Mouse (Mus musculus) limb, embryonic 11.5 days (tissue): ENCODE measurements around the gene Mlc1. TPM values are rescaled to one million over a fixed set of nuclear protein-coding genes. Genes with fewer than 3 reads are reported as not detected.

ENCODE experiments used
- polyA plus RNA-seq: library from polyadenylated mRNA; unstranded; fragments of >200 nt; fragmentation: Nextera tagmentation; extraction: Ambion mirVana; gene quantifications from 2 replicates; pipeline ENCODE4 v1.2.1, GENCODE M21; 2014

The Mlc1 gene
- polyA plus RNA-seq, 1 experiment from 2014 or later: not detected

Other genes starting within 250 kb of the Mlc1 start
- 30.4 and 30.9 TPM in 2 replicates for gene Brd1, start 244.8 kb downstream of the Mlc1 start, polyA plus RNA-seq
- 34.8 and 35.1 TPM in 2 replicates for gene Zbed4, start 227.3 kb downstream of the Mlc1 start, polyA plus RNA-seq
- gene Alg12, start 159.7 kb downstream of the Mlc1 start, polyA plus RNA-seq: 11.5 and 12.0 TPM in 2 replicates
- gene Creld2, start 159.4 kb downstream of the Mlc1 start, polyA plus RNA-seq: 94.3 and 94.9 TPM in 2 replicates
- gene Pim3, start 116.8 kb downstream of the Mlc1 start, polyA plus RNA-seq: 34.5 and 43.9 TPM in 2 replicates
- gene Ttll8, start 24.6 kb downstream of the Mlc1 start, polyA plus RNA-seq: not detected in 2 replicates
- not detected in 2 replicates for gene Mov10l1, start 3.9 kb upstream of the Mlc1 start, polyA plus RNA-seq
- gene Panx2, start 80.7 kb upstream of the Mlc1 start, polyA plus RNA-seq: 0.20 and 0.37 TPM in 2 replicates
- 46.9 and 49.0 TPM in 2 replicates for gene Trabd, start 96.1 kb upstream of the Mlc1 start, polyA plus RNA-seq
- gene Selenoo, start 110.1 kb upstream of the Mlc1 start, polyA plus RNA-seq: 15.4 and 16.9 TPM in 2 replicates
- gene Tubgcp6, start 144.1 kb upstream of the Mlc1 start, polyA plus RNA-seq: 22.6 and 23.5 TPM in 2 replicates
- gene Hdac10, start 149.7 kb upstream of the Mlc1 start, polyA plus RNA-seq: 9.1 and 9.8 TPM in 2 replicates
- gene Mapk12, start 161.7 kb upstream of the Mlc1 start, polyA plus RNA-seq: 14.3 and 15.2 TPM in 2 replicates
- 15.3 and 16.6 TPM in 2 replicates for gene Mapk11, start 170.6 kb upstream of the Mlc1 start, polyA plus RNA-seq
- gene Plxnb2, start 201.8 kb upstream of the Mlc1 start, polyA plus RNA-seq: 122 and 125 TPM in 2 replicates
- gene Dennd6b, start 217.5 kb upstream of the Mlc1 start, polyA plus RNA-seq: 19.4 and 19.8 TPM in 2 replicates
- gene Ppp6r2, start 232.5 kb upstream of the Mlc1 start, polyA plus RNA-seq: 22.7 and 23.4 TPM in 2 replicates